Mouse (Mus musculus) megakaryocyte, embryonic 14.5 days (primary cell): ENCODE measurements at regions not wholly inside any gene's neighbourhood (a gene's known extent, or its start where the extent isn't known, plus 50 kb on each side); places are given as distances from the start of the nearest gene placed in this dataset.

ENCODE experiments used
- FLI1 ChIP-seq: IDR thresholded peaks from 2 replicates; pipeline ENCODE4 v1.6.1; 2012; ENCODE audit warnings: low read length, inconsistent platforms, mixed read lengths
- GATA1 ChIP-seq: IDR thresholded peaks from 3 replicates; pipeline ENCODE4 v1.6.1; 2012; ENCODE audit warnings: mixed read lengths, low read length, inconsistent platforms, borderline replicate concordance

DNA sequence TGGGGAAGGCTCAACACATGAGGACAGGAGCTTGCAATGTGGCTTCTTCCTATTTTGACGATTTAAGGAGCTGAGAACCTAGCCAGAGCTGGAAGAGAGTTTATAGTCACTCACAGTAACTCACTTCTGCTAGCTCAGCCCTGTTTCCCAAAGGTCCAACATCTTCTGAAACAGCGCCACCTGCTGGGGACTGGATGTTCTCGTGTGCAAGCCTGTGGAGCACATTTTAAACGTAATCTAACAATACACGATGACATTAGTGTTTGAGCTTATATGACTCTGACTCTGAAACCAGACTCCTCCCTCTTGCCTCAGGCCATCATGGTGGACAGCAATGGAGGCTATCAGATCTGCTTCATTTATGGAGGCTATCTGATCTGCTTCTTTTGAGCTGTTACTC, 207.7 kb downstream of the Cxcl12 start:
- TF ChIP-seq FLI1 (no peak), GATA1 (no peak)
